Mouse (Mus musculus) frontal cortex, adult (tissue): ENCODE results near the gene Chmp4b.

Experiments used
- ATAC-seq: cut with Nextera tagmentation; 2 replicates; pipeline ENCODE4 v1.9.2; 2017; ENCODE audit warnings: mild to moderate bottlenecking, moderate library complexity, mixed read lengths; ENCODE audit not compliant: low TSS enrichment

Chmp4b gene

DNA sequence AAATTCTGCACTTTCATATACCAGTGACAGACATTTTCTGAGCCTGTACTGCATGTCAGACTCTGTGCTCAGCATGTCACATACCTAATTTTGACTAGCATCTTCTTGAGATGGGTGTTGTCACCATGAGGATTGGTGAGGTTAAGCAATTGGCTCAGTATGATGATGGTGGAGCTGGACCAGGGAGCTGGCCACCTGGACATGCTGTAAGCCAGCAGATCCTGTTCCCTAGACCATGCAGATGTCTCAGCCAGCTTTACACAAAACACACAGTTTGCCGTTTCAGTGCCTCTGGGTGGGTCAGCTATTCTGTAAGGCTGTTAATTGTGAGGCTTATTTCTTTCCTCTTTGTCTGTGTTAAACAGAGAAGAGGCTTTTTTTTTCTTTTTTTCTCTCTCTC lies 31.2 kb downstream of the Chmp4b start:
- no peak for ATAC-seq

DNA sequence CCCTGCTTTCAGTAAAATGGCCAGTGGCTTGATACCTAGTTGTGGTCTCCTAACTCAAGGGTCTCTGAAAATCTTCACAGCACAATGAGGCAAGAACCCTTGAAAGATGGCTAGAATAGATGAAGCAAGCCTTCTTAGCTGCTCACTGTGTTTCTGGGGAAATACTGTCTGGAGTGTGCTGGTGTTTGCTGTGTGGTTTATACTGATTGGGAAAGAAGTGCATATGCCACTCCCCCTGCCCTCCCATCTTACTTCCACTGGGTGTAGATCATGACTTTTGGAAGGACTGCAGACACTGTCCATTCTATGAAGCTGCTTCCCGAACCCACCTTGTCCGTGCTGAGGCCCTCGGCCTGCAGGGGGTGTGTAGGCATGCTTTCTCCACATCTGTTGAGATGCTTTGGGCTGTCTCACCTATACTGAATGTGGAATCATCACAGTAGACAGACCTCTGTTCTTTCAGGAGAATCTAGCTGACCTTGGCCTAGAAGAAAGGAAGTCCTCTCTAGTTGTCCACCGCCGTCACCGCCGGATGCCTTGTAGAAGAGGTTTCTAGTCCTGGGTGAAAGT lies 33.5 kb downstream of the Chmp4b start:
- no peak for ATAC-seq

DNA sequence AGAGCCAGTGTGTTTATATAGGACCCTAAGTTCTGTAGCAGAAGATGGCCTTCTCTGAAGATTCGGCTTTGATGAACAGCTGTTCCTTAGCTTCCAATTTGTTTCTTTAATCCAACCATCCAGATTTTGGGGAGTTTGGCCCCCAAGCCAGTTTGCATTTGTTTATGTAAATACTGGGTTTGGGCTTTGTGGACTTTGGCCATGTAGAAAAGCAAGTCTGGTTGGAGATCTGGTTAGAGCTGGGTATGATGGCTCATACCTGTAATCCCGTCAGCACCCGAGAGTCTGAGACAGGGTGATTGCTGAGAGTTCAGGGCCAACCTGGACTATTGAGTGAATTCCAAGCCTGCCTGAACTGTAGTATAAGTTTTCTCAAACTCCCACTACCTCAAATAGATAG lies 34.3 kb downstream of the Chmp4b start:
- ATAC-seq: no peak

GRCm38 (mm10) chr2:154686819-154687218 lies 35.3 kb downstream of the Chmp4b start:
- ATAC-seq: no peak

DNA sequence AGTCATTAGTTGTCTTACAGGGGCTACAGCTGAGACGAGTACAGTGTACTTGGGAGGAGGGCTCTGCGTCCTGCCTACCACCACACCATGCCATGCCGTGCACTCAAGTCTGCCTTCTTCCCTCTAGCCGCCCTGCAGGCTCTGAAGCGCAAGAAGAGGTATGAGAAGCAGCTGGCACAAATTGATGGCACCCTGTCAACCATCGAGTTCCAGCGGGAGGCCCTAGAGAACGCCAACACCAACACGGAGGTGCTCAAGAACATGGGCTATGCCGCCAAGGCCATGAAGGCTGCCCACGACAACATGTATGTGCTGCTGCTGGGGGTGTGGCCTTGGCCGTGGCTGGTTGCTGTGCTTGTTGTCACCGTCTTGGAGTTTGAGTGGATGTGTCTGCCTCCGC lies 37.9 kb downstream of the Chmp4b start:
- ATAC-seq: no peak

GRCm38 (mm10) chr2:154690959-154691358 lies 39.5 kb downstream of the Chmp4b start:
- ATAC-seq: no peak

DNA sequence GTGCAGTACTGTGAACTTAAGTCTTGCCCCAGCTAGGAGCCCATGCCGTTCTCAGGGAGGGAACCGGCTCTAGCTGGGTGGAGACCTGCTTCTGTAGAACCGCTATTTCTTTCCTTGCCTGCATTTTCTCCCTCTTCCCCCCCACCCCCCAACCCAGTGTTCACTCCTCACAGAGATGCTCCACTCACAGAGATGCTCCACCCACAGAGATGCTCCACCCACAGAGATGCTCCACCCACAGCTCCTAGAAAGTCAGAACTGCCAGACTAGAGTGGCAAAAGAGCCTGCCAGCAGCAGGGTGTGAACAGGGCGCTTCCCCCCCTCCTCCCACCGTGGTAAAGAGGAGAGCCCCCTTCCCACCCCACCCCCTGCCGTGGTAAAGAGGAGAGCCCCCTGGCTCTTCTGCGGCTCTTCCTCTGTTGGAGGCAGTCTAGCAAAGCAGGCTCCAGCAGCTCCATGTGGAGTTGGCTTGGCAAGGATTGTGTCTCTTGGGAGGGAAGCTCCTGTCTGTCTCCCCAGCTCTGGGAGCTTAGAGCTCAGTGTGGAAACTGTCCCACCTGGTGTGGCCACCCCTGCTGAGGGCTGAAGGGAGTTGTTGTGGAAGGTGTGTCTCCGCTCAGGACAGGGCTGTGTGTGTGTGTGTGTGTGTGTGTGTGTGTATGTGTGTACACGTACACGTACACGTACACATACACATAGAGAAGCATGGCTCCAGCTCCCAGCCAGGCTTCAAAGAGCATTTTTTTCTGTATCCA lies 41.9 kb downstream of the Chmp4b start:
- ATAC-seq: peak; percentile 28; the same call in 1 of the 2 replicates

DNA sequence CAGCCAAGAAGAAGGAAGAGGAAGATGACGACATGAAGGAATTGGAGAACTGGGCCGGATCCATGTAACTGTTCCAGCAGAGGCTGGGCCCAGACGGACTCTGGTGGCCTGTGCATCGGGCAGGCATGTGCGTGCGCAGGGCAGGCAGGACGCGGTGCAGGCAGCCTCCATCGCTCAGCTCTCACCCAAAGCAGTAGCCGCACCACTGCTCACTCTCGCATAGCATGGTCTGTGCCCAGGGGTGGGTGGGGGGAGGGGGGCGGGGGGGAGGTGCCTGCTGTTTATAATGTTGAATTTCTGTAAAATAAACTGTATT lies 42.4 kb downstream of the Chmp4b start:
- no peak for ATAC-seq

- 0 out of 2 replicates have a peak, but pooled peaks have one; percentile 29 for ATAC-seq
Observed at GRCm38 (mm10) chr2:154695690-154696089, 44.2 kb downstream of the Chmp4b start.

GRCm38 (mm10) chr2:154696660-154697059 lies 45.2 kb downstream of the Chmp4b start:
- ATAC-seq: no peak

DNA sequence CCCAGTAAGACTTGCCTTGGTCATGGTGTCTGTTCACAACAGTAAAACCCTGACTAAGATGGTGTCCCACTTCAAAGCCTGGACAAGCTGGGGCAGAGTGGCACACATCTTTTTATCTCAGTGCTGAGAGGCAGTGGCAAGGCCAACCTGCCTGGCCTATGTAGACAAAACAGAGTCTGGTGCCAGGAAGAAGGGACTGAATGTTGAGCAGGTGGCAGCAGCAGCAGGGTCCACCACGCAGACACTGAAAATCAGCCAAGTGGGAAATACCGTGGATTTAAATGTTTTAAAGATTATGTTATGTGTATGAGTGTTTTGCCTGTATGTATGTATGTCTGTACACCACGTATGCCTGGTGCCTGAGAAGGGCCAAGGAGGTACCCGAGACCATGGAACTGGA lies 47.9 kb downstream of the Chmp4b start:
- no peak for ATAC-seq

- no peak for ATAC-seq
Observed at GRCm38 (mm10) chr2:154700177-154700576, 48.7 kb downstream of the Chmp4b start.

DNA sequence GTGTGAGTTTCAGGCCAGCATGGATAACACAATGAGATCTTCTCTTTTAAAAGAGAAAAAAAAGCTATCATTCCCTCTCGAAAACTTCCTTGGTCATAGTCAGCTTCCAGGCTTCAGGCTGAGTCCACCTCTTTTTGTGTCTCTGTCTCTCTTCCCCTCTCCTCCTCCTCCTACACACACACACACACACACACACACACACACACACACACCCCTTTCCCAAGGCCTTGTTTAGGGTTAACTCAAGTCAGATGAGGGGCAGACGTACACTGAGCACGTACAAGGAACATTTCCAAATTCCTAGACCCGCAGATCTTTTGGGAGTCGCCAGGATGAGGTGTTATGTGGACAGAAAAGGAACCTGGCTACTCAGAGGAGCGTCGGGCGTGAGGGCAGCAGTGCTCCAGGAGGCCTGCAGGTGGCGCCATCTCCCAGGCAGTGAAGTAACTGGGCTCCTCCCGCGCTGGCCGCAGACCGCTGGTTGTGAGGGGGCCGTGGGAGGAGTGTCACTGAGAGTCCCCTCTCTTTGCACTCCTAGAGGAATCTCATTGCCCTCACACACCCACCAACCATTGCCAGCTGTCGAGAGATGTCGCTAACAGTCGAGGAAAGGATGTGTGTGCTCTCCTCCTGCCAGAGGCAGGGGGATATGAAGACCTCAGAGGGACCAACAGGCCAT lies 51.3 kb downstream of the Chmp4b start:
- ATAC-seq: peak; percentile 85

- ATAC-seq: no peak
Observed at GRCm38 (mm10) chr2:154706526-154707280, 55.2 kb downstream of the Chmp4b start.

DNA sequence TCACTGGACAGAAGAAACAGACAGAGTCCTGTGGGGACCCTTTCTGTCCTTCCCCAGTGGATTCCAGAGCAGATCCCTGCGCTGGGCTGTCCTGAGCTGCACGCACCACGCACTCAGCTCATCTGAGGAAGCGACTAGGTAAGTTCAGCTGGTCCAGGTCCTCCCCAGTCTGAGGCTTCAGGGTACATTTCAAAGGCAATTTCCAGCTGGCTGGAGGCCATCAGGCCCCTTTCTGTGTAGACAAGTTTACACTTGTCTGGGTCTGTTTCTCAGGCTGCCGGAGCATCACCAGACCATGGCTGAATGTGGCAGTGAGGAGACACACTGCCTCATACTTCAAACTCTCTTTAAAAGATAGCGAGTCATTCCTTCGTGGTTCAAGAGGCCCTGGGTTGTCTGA lies 55.8 kb downstream of the Chmp4b start:
- no peak for ATAC-seq

GRCm38 (mm10) chr2:154707830-154708385 lies 56.4 kb downstream of the Chmp4b start:
- no peak for ATAC-seq

DNA sequence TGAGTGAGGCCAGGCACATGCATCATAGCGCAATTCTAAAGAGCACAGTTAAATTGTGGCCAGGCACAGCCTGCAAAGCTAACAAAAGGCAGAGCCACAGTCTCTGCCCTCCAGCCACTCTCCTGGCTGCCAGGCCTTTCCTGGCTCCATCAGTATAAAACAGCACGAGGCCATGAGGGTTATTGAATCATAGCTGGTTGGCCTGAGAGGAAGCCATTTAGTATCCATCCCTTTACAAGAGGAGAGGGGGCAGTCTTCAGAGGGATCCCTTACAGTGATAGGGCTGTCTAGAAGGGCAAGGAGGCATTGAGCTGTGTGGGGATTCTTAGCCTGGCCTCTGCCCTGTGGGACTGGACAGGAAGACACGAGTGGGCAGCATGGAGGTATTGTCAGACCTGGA lies 60.2 kb downstream of the Chmp4b start:
- ATAC-seq: no peak

DNA sequence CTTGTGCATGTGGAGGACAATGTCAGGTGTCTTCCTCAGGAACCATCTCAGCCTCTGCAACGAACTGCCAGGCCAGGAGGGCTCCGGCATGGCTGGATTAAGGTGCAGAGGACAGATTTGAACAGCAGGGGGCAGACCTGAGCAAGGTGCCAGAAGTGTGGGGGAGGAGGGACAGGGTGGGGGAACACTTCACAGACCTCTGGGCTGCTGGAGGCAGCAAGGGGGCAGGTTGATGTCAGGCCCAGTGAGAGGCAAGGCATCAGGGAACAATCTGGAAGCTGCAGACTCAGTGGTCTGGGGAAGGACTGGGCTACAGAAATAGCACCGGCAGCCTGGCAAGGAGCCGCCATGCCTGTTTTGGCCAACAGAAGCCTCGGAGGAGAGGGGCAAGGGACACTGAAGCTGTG lies 60.8 kb downstream of the Chmp4b start:
- peak; percentile 85 for ATAC-seq

DNA sequence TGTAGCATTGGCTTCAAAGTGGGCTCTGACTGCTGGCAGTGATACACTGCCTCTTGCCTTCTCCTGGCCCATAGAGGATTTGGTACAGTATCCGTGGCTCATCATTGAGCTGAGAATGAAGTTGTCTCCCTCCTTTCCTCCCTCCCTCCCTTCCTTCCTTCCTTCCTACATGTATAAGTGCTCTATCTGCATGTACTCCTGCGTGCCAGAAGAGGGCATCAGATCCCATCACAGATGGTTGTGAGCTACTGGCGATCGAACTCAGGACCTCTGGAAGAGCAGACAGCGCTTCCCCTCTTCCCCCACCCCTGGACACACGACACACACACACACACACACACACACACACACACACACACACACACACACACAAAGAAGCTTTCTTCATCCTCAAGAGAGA lies 61.6 kb downstream of the Chmp4b start:
- peak; percentile 55; the same call in 1 of the 2 replicates for ATAC-seq

- no peak for ATAC-seq
Observed at GRCm38 (mm10) chr2:154713964-154714363, 62.5 kb downstream of the Chmp4b start.

DNA sequence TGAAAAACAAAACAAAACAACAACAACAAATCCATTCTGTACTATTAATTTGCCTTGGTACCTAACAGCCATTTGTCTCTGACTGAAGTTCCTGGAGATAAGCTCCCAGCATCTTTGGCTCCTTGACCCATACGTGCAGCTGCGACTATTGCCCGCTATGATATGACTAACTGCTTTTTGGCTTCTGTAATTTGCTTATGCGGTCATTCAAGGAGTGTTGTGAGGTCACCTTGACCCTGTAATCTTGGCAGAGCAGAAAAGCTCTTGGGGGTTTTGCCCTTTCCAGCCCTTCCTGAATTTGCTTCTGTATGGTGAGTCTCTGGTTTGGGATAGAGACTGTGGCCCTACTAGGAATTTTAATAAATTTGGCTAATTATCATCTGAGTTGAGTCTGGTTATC lies 65.1 kb downstream of the Chmp4b start:
- ATAC-seq: no peak

DNA sequence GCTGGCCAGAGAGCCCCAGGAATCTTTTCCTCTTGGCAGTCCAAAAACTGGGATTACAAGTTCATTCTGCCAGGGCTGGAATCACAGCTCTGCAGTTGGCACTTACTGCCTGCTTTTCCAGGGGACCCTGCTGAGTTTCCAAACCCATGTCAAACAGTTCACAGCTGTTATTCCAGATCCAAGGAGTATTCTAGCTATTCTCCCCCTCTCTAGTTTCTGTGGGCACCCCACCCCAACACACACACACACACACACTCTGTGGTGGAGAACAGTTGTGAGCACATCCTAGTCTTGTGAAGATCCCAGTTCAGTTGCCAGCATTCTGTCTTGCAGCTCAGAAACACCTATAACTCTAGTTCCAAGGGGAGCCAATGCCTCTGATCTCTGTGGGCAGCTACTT lies 65.6 kb downstream of the Chmp4b start:
- no peak for ATAC-seq
